Mouse (Mus musculus) MEL (cell line): Measurements from ENCODE around the gene Mesd.

Experiments used
- CHD2 ChIP-seq: IDR thresholded peaks from 2 replicates; pipeline ENCODE4 v1.6.1; 2011; ENCODE audit warnings: low read length, improper control_type of control experiment
- EP300 ChIP-seq, 2 experiments: IDR thresholded peaks; 2 replicates each; pipeline ENCODE4 v1.6.1; 2011; ENCODE audit warnings: improper control_type of control experiment in 2 of 2, low read length in 2 of 2, low read depth in 1 of 2, mild to moderate bottlenecking in 1 of 2
- JUND ChIP-seq: IDR thresholded peaks from 2 replicates; pipeline ENCODE4 v1.6.1; 2011; ENCODE audit warnings: low read depth, mild to moderate bottlenecking, improper control_type of control experiment, low read length
- MAFK ChIP-seq: IDR thresholded peaks from 2 replicates; pipeline ENCODE4 v1.6.1; 2011; ENCODE audit warnings: low read depth, mild to moderate bottlenecking, low read length, improper control_type of control experiment, borderline replicate concordance
- POLR2A ChIP-seq, 2 experiments: IDR thresholded peaks; 2 replicates each; pipeline ENCODE4 v1.6.1; 2011 to 2012; ENCODE audit warnings: low read length in 2 of 2, mild to moderate bottlenecking in 2 of 2, control low read depth in 1 of 2, improper control_type of control experiment in 1 of 2, low read depth in 1 of 2, moderate library complexity in 1 of 2; ENCODE audit not compliant: control insufficient read depth in 1 of 2, insufficient read depth in 1 of 2, poor library complexity in 1 of 2
- RCOR1 ChIP-seq: IDR thresholded peaks from 2 replicates; pipeline ENCODE4 v1.6.1; 2012; ENCODE audit warnings: low read depth, mild to moderate bottlenecking, inconsistent platforms, low read length, improper control_type of control experiment
- TAL1 ChIP-seq: IDR thresholded peaks from 2 replicates; pipeline ENCODE4 v1.6.1; 2012; ENCODE audit warnings: mild to moderate bottlenecking, inconsistent platforms, low read length, moderate library complexity, mixed read lengths
- TCF12 ChIP-seq: IDR thresholded peaks from 2 replicates; pipeline ENCODE4 v1.6.1; 2014; ENCODE audit warnings: low read depth, mild to moderate bottlenecking, inconsistent platforms, low read length, improper control_type of control experiment, moderate library complexity
- USF2 ChIP-seq, 2 experiments: IDR thresholded peaks; 2 replicates each; pipeline ENCODE4 v1.6.1; 2011 to 2012; ENCODE audit warnings: improper control_type of control experiment in 2 of 2, low read length in 2 of 2, borderline replicate concordance in 1 of 2, inconsistent platforms in 1 of 2, low read depth in 1 of 2, mild to moderate bottlenecking in 1 of 2; ENCODE audit not compliant: insufficient read depth in 1 of 2

DNA sequence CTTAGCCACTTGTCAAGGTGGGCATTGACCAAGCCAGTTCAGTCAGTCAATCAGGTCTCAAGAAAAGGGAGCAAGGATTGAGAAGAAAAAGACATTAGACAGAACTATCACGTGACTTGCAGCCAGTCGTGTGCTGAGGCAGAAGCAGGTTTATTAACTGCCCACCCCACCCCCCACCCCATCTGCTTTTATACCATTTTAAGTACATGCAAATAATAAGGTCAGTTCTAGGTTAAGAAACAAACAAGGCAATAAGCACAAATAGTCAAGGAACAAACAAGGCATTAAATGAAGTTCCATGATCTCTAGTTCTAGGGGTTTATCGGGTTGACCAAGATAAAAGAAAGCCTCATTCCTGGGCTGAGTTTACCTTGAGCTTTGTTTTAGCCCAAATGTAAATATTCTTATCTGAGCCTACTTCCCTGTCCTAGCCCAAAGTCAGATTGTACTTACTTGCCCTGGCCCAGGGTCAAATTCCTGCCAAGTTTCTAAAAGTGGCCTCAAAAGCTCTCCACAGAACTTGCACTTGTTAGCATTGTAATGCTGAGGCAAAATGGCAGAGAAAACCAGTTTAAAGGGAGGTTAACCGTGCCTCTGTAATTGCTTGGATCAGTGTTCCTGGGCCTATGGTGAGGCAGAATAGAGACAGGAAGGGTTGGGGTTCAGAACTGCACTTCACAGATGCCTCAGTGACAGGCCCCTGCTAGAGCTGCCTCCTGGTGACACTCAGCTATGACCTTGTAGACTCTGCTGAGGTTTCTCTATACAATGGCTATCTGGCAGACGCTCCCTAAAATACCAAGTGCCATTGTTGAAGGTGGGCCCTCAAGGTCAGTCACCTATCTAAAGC is 18.3 kb downstream of the Mesd start:
- TF ChIP-seq POLR2A (IDR thresholded peaks at IDR 0.05; ENCODE audit: control insufficient read depth in 1 of 2, insufficient read depth in 1 of 2, low read depth in 1 of 2, low read length in 2 of 2, poor library complexity in 1 of 2) (no peak), MAFK (no peak), CHD2 (no peak), USF2 (IDR thresholded peaks at IDR 0.05; ENCODE audit: borderline replicate concordance in 1 of 2, insufficient read depth in 1 of 2, low read depth in 1 of 2, low read length in 2 of 2) (no peak), TAL1 (no peak), TCF12 (no peak), EP300 (IDR thresholded peaks at IDR 0.05; ENCODE audit: low read depth in 1 of 2, low read length in 2 of 2) (peak; percentile 6 to 23; a peak in 2 of 4 replicates), JUND (no peak), RCOR1 (no peak)
